Mouse (Mus musculus) liver, embryonic 13.5 days (tissue): ENCODE results near the gene Vav1. TPM values are rescaled to one million over a fixed set of nuclear protein-coding genes. Genes with fewer than 3 reads are reported as not detected.
"Not testable (repeated sequence)": the region's sequence is repeated elsewhere in the genome, so short reads cannot be mapped to it uniquely, and the experiment has no call there.

Experiments
- ATAC-seq: fragments of 200-750 bp; cut with Nextera tagmentation; 2 replicates; pipeline ENCODE4 v1.8.0; 2017; ENCODE audit warnings: low read depth, mild to moderate bottlenecking, moderate number of reproducible peaks, moderate library complexity
- DNase-seq: peaks from one replicate; pipeline ENCODE4 v3.0.0; 2022
- H3K27ac ChIP-seq: fragments of 300-500 bp; sonication (generic); 2 replicates; pipeline ENCODE4 v1.5.1; 2015; ENCODE audit warnings: moderate library complexity, mild to moderate bottlenecking, inconsistent platforms
- H3K27me3 ChIP-seq: fragments of 300-500 bp; sonication (generic); 2 replicates; pipeline ENCODE4 v1.6.1; 2015; ENCODE audit warnings: mild to moderate bottlenecking, inconsistent platforms
- H3K36me3 ChIP-seq: fragments of 300-500 bp; sonication (generic); 2 replicates; pipeline ENCODE4 v1.6.1; 2015; ENCODE audit warnings: mild to moderate bottlenecking, inconsistent platforms
- H3K4me1 ChIP-seq: fragments of 300-500 bp; sonication (generic); replicated peaks from 2 replicates; pipeline ENCODE4 v1.6.1; 2015; ENCODE audit warnings: inconsistent platforms
- H3K4me2 ChIP-seq: fragments of 300-500 bp; sonication (generic); 2 replicates; pipeline ENCODE4 v1.6.1; 2015; ENCODE audit warnings: inconsistent platforms, mild to moderate bottlenecking, moderate library complexity
- H3K4me3 ChIP-seq: fragments of 300-500 bp; sonication (generic); replicated peaks from 2 replicates; pipeline ENCODE4 v1.5.1; 2015; ENCODE audit warnings: mild to moderate bottlenecking, inconsistent platforms
- H3K9ac ChIP-seq: fragments of 300-500 bp; sonication (generic); 2 replicates; pipeline ENCODE4 v1.6.1; 2015; ENCODE audit warnings: mild to moderate bottlenecking, inconsistent platforms
- H3K9me3 ChIP-seq: fragments of 300-500 bp; sonication (generic); replicated peaks from 2 replicates; pipeline ENCODE4 v1.6.1; 2016; ENCODE audit warnings: inconsistent platforms
- WGBS: fragments of 180-500 bp; shearing (Covaris S2); methylation state at CpG from one replicate; pipeline ENCODE4 v1.1.7; 2015; ENCODE audit not compliant: insufficient replicate concordance; 5-methylcytosine and 5-hydroxymethylcytosine counted together
- polyA plus RNA-seq: library from polyadenylated mRNA; unstranded; fragments of >200 nt; fragmentation: Nextera tagmentation; extraction: Ambion mirVana; gene quantifications from 2 replicates; pipeline ENCODE4 v1.2.1, GENCODE M21; 2015

Gene Vav1
- polyA plus RNA-seq, 1 experiment from 2014 or later = 12.5 TPM

DNA sequence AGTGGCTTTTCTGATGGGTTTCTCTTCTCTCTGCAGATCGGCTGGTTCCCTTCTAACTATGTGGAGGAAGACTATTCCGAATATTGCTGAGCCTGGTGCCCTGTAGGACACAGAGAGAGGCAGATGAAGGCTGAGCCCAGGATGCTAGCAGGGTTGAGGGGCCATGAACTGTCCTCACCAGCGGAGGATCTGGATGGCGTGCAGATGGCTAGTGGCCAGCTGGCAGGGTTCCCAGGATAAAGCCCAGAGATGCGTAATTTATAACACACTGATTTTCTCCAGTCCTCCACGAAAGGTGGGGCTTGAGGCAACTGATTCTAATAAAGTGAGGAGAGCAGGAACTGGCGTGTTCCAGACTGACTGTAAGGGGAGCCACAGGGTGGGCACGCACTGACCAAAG, 48.7 kb downstream of the Vav1 start:
- Histone ChIP-seq H3K36me3 (no peaks in the 10 kb centered on the region; the same call in 1 of the 2 replicates), H3K9me3 (no peaks in the 10 kb centered on the region), H3K4me2 (no peak overlapping the region), H3K9ac (no peak overlapping the region), H3K27me3 (no peaks in the 10 kb centered on the region), H3K4me3 (no peak overlapping the region), H3K4me1 (no peaks in the 10 kb centered on the region), H3K27ac (no peak overlapping the region)
- WGBS = 66% methylated on average over 8 of the region's 8 CpGs
- ATAC-seq = no peak
- DNase-seq = no peak

DNA sequence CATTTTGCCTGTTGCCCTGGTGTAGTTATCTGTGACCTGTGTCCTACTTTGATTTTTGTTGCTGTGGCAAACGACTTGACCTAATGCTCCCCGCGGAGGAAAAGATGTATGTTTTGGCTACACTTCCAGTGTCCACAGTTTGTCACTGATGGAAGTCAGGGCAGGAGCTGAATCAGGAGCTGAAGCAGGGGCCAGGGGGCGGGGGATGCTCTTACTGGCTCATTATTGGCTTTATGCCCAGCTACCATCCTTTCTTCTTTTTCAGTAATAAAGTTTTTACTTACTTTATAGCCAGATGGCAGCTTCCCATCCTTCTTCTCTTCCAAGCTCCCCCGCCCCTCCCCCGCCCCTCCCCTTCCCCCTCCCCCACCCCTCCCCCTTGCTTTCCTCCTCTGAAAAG, 50.0 kb downstream of the Vav1 start:
- DNase-seq (no peak), ATAC-seq (no peak)
- no peaks in the 10 kb centered on the region for H3K9me3 ChIP-seq
- no peak overlapping the region for H3K4me3 ChIP-seq
- H3K4me2 ChIP-seq = no peak overlapping the region
- H3K4me1 ChIP-seq = no peaks in the 10 kb centered on the region
- WGBS = 57% methylated on average over 6 of the region's 6 CpGs
- H3K9ac ChIP-seq = no peak overlapping the region
- no peaks in the 10 kb centered on the region for H3K27me3 ChIP-seq
- H3K27ac ChIP-seq = no peak overlapping the region
- no peaks in the 10 kb centered on the region; the same call in 1 of the 2 replicates for H3K36me3 ChIP-seq

DNA sequence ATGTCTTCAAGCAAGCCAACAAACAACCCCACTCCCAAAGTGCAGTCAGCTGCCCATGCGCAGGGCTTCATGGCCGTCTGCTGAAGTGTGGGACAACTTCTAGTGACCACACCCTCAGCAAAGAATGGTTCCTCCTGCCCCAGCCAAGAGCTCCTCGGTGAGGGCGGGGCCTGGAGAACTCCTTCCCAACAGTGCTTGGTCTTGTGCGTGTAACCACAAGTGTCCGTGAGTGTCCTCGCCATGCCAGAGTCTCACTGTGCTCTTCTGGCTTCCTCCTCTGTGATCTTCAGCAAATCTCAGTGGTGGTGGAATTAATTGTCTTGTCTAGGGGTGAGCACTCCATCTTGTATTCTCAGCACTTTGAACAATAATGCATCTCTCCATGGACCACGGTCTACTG, 52.1 kb downstream of the Vav1 start:
- DNase-seq (no peak), ATAC-seq (no peak)
- Histone ChIP-seq H3K9ac (no peak overlapping the region), H3K36me3 (no peaks in the 10 kb centered on the region; the same call in 1 of the 2 replicates), H3K9me3 (no peaks in the 10 kb centered on the region), H3K4me3 (no peak overlapping the region), H3K4me1 (0 out of 2 replicates have a peak, but pooled peaks cover 2% of the 10 kb centered on the region), H3K27ac (no peak overlapping the region), H3K27me3 (no peaks in the 10 kb centered on the region), H3K4me2 (no peak overlapping the region)
- WGBS = 58% methylated on average over 8 of the region's 8 CpGs

GRCm38 (mm10) chr17:57332241-57332640, 53.3 kb downstream of the Vav1 start:
- Histone ChIP-seq H3K9me3 (no peaks in the 10 kb centered on the region), H3K4me3 (no peak overlapping the region), H3K9ac (no peak overlapping the region), H3K36me3 (no peaks in the 10 kb centered on the region; the same call in 1 of the 2 replicates), H3K27ac (no peak overlapping the region), H3K4me2 (no peak overlapping the region), H3K27me3 (no peaks in the 10 kb centered on the region), H3K4me1 (0 out of 2 replicates have a peak, but pooled peaks cover 2% of the 10 kb centered on the region)
- ATAC-seq (no peak), DNase-seq (no peak)
- WGBS = 61% methylated on average over 4 of the region's 4 CpGs

- ATAC-seq (no peak), DNase-seq (no peak)
- Histone ChIP-seq H3K36me3 (no peaks in the 10 kb centered on the region), H3K9ac (no peak overlapping the region), H3K27ac (no peak overlapping the region), H3K4me2 (no peak overlapping the region), H3K27me3 (no peaks in the 10 kb centered on the region), H3K4me3 (no peak overlapping the region), H3K4me1 (peaks cover 8% of the 10 kb centered on the region; the same call in 1 of the 2 replicates), H3K9me3 (no peaks in the 10 kb centered on the region)
- 61% methylated on average over 9 of the region's 9 CpGs for WGBS
These were observed 55.3 kb downstream of the Vav1 start for GRCm38 (mm10) chr17:57334001-57334760.

DNA sequence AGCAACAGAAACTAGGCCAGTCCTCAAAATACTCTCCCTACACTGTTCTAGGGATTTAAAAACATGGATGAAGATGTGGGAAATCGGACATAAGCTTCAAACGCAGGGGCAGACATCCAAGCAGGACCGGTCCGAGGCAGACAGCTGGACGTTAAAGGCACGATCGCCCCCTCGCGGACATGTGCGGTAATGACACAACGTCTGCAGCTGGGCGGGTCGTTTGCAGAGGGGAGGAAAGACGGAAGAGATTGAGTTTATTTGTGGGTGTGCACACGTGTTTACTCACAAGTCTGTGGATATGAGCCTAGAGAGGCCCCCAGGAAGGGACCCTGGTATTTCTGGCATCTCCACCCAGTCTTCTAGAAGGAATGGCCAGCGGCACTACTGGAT, 55.9 kb downstream of the Vav1 start:
- 0 out of 2 replicates have a peak, but pooled peaks have one; percentile 14 for ATAC-seq
- H3K4me2 ChIP-seq = 0 out of 2 replicates have a peak overlapping the region, but pooled peaks have one; percentile 21

GRCm38 (mm10) chr17:57335194-57335593, 56.3 kb downstream of the Vav1 start:
- not testable (repeated sequence) for DNase-seq, H3K36me3 ChIP-seq, H3K9ac ChIP-seq, H3K4me1 ChIP-seq, H3K4me3 ChIP-seq, ATAC-seq, H3K9me3 ChIP-seq, H3K27me3 ChIP-seq, H3K27ac ChIP-seq, H3K4me2 ChIP-seq
- 42% methylated on average over 9 of the region's 9 CpGs for WGBS

More for the DNA sequence above, 55.9 kb downstream of the Vav1 start:
- Histone ChIP-seq H3K27me3 (no peaks in the 10 kb centered on the region), H3K9me3 (no peaks in the 10 kb centered on the region), H3K36me3 (no peaks in the 10 kb centered on the region), H3K4me1 (peaks cover 10% of the 10 kb centered on the region; the same call in 1 of the 2 replicates), H3K9ac (no peak overlapping the region), H3K27ac (no peak overlapping the region), H3K4me3 (no peak overlapping the region)
- peak; percentile 67 for DNase-seq
- 5% methylated on average over 16 of the region's 16 CpGs for WGBS

DNA sequence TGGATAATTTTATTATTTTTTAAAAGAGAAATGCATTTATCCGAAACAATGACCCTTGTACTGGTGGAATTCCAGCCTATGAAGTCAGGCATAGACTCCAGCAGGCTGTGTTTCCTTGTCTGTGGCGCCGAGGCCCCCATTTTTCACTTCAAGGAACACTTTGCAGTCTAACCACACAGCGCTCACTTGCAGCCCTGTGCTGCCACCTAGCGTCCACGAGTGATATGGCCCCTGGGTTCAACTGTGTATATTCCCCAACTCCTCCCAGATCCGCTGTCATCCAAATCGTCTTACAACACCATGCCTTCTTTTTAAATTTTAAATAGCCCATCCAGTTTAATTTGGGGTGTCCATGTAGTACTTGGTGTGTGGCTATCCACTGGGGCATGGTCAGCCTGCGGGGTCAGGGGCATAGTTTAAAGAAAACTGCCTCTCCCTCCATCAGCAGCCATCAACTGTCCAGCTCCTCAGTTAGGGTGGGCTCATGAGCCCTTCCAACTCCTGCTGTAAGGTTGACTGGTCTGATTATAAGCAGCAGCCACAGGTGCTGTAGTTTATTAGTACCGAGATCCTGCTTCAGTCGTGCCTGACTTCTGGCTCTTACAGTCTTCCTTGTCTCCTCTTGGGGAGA, 56.9 kb downstream of the Vav1 start:
- Histone ChIP-seq H3K27ac (no peak overlapping the region), H3K9me3 (no peaks in the 10 kb centered on the region), H3K4me1 (peaks cover 10% of the 10 kb centered on the region; the same call in 1 of the 2 replicates), H3K9ac (no peak overlapping the region), H3K4me2 (no peak overlapping the region), H3K27me3 (no peaks in the 10 kb centered on the region), H3K4me3 (no peak overlapping the region), H3K36me3 (no peaks in the 10 kb centered on the region)
- DNase-seq (peak; percentile 72), ATAC-seq (peak; percentile 73)
- WGBS = 7% methylated on average over 11 of the region's 11 CpGs

- WGBS = 51% methylated on average over 10 of the region's 10 CpGs
- no peak for ATAC-seq
- Histone ChIP-seq H3K9ac (no peak overlapping the region), H3K4me1 (peaks cover 10% of the 10 kb centered on the region; the same call in 1 of the 2 replicates), H3K4me3 (no peak overlapping the region), H3K27ac (no peak overlapping the region), H3K9me3 (no peaks in the 10 kb centered on the region), H3K27me3 (no peaks in the 10 kb centered on the region), H3K36me3 (no peaks in the 10 kb centered on the region), H3K4me2 (no peak overlapping the region)
- DNase-seq = no peak
These were observed 59.1 kb downstream of the Vav1 start for GRCm38 (mm10) chr17:57337996-57338395.

DNA sequence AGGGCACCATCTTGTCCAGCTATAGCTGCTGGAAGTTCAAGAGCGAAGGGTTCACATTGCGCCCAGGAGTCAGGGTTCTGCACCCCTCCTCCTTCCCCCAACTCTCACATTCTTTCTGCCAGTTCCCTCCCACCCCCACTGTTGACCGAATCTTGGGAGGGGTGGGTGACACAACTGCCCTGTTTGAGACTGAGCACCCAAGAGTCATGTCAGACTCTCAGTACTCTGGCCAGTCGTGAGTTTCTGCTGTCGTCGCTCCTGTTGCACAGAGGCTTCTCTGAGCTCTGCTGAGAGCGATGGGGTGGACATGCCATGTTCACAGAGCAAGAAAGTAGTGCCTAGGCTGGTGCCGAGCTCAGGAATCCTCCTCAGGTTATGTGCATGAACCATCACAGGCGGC, 60.4 kb downstream of the Vav1 start:
- no peak overlapping the region for H3K4me2 ChIP-seq
- DNase-seq = no peak
- ATAC-seq = no peak
- WGBS = 55% methylated on average over 9 of the region's 9 CpGs
- no peaks in the 10 kb centered on the region for H3K27me3 ChIP-seq
- H3K9ac ChIP-seq = no peak overlapping the region
- H3K4me1 ChIP-seq = peaks cover 10% of the 10 kb centered on the region; the same call in 1 of the 2 replicates
- no peaks in the 10 kb centered on the region for H3K9me3 ChIP-seq
- H3K36me3 ChIP-seq = no peaks in the 10 kb centered on the region
- H3K4me3 ChIP-seq = no peak overlapping the region
- H3K27ac ChIP-seq = no peak overlapping the region

- H3K4me1 ChIP-seq = peaks cover 7% of the 10 kb centered on the region; the same call in 1 of the 2 replicates
- H3K9me3 ChIP-seq = no peaks in the 10 kb centered on the region
- WGBS = 30% methylated on average over 4 of the region's 4 CpGs
- H3K27ac ChIP-seq = no peak overlapping the region
- DNase-seq = no peak
- H3K4me2 ChIP-seq = no peak overlapping the region
- H3K27me3 ChIP-seq = no peaks in the 10 kb centered on the region
- no peaks in the 10 kb centered on the region for H3K36me3 ChIP-seq
- peak; percentile 23; the same call in 1 of the 2 replicates for ATAC-seq
- no peak overlapping the region for H3K4me3 ChIP-seq
- no peak overlapping the region for H3K9ac ChIP-seq
These were observed 62.7 kb downstream of the Vav1 start for GRCm38 (mm10) chr17:57341568-57341967.
